Mouse (Mus musculus) embryo, embryonic 10 days (tissue): ENCODE measurements around the gene Wdr91.

Experiments used
- DNase-seq: peaks from one replicate; pipeline ENCODE4 v3.0.0-alpha.2; 2015; ENCODE audit warnings: low spot score

The Wdr91 gene

DNA sequence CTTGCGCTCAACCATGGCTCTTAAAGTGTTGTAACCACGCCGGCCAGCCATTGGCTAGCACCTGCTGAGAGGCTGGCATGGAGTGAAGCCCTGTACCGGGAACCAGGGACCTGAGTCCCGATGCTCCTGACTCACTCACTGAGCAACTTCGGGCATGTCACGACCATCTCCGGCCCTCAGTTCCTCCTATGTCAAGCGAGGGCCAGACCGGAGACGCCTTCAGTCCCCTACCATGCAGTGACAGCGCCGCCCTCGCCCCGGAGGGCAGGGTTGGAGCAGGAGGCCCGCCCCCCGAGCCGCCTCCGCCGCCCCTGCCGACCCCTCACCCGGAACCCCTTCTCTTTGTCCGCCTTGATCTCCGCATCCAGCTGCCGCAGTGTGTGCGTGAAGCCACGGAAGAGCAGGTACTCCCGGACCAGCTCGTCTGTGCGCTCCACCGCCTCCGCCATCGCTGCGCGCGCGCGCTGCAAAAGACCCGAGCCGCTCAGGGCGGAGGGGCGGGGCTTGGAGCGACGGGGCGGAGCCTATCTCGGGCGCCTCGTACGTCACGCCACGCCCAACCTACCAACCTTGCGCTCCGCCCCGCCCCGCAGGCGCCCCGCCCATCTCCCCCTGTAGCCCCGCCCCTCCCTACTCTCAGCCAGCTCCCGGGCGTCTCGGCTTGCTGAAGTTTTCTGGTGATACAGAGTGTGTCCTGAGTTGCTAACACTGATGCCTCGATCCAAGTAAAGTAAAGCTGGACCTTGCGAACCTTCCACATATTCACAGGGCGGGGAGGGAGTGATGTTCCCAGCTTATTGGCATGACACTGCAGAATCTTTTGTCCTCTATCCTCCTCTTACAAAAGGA is at the start of gene Wdr91:
Wdr91 (minus strand) TSS at position 506 of the 849 bp plus-strand sequence.
- DNase-seq, result peak; percentile 94

DNA sequence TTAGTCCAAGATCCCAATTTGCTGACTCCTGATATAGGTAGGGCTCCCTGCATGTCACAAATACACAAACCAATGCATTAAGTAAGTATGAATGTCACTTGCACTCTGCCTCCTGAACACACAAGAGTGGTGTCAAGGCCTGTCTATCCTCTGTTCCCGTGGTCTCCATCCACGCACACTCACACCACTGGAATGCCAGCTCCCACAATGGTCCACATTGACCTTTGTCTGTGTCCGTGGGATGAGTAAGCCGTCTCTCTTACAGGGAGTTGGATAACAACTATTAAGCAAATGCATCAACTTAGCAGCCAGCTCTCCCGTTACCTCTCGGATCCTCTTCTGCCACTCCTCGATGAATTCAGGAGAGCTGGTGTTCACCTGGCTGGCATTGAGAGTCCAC is 48.5 kb upstream of the Wdr91 start:
- DNase-seq, result no peak

DNA sequence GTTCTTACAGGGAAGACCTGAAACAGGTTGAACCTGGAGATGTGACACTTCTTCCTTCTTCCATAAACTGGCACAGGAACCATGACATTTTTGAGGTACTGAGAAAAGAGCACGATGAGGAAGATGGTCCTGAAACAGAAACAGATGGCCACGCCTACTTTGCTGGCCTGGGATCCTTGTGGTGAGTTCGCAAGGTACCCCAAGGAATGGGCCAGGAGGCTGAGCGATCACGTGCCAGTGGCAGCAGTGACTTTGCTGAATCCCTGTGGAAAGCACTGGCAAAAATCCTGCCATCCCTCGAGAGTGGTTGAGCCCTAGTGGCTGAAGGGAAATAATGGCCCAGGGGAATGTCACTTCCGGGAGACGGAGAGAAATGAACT is 45.2 kb upstream of the Wdr91 start:
- no peak for DNase-seq

DNA sequence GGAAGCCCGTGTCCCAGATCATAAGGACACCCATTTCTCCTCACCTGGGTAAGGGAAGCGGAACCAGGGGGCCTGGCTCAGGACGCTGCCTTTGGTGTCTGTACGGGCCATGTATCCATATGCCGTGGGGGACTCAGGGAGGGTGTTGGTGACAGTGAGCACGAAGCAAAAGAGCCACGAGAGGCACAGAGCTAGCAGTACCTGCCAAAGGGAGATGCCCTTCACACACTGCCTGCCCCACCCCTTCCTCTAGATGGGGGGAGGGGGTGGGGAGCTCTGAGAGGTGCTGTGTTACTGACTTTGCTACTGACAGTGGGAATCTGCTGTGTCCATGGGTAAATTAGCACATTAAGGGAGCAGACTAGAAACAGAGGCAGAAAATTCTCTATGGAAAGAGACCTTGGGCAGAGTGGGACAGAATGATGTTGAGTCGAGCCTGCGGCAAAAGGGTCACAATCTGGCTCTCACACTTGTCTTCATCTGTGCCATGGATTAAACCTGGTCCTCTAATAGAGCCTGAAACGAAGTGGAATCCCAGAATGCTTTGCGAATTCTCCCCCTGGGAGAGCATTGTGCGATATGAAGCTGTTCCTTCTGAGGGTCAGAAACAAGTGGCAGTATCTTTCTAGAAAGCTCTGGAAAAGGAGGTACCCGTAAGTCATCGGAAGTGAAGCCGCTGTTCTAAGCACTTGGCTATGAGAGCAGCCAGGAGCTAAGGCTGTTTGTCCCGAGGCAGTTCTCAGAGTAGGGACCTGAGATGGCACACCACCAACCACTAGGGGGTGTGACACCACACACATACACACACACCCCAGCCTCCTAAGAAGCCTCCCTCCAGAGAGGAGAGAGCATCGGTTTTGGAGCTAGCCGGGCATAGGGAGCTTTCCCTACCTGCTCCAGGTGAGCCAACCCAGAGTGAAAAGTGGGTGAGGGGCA is 44.5 kb upstream of the Wdr91 start:
- DNase-seq, result peak; percentile 82

DNA sequence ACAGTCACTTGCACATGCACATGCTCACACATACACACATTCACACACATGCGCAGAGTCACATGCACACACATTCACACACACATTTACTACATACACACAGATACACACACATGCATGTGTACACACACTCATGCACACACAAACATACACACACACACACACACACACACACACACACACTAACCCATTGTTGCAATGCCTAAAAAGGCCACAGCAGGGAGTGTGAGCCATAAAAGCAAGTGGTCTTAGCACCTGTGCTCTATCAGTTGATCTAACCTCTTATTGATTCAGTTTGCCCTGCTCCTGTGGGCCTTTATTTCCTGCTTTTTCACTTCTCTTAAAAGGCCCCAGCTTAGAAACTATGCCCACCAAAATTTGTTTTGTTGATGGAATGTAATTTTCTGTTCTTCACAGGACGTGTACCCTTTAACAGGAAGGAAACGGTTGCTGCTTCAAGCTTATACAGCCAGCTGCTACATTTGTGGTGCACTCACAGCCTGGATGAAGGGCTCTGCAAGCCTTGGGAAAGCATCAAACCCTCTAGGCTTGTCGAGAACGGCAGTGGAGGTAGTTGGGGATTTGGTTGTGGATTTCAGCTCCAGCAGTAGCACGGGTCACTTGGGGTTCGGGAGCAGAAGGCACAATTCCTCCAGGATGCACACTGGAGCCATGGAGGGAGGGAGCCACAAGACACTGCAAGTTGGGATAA is 41.4 kb upstream of the Wdr91 start:
- DNase-seq, result no peak

DNA sequence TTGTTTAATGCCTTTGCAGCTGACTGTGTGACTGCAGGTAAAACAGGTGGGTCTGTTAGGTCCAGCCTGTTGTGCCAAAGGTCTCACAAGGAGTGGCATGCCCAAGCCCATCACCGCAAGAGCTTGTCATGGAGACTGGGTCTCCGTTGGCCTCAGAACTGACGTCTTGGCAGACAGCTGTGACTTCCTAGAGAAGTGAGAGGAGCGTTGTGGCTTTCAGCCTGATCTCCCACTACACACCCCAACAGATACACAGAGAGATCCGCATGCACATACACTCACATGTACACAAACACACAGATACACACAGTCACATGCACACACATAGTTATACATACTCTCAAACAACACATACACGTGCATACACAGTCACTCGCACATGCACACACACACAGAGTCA is 40.8 kb upstream of the Wdr91 start:
- no peak for DNase-seq

DNA sequence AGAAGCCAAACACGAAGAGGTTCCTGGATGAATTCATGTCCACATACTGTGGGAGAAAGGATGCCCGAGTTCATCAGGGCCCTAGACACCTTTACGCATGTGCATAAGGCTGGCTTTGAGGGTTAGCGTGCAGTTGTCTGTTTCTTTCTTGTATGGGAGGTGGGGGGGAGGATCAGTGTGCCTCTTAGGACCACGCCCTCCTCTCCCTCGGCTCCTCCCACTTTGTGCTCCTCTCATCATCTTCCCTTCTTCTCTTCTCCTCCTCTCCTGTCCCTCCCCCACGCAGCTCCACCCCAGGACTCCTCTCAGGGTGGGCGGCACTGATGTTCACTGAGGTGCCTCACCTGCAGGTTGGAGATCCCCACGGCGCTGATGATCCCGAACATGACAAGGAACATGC is 37.8 kb upstream of the Wdr91 start:
- DNase-seq, result no peak

DNA sequence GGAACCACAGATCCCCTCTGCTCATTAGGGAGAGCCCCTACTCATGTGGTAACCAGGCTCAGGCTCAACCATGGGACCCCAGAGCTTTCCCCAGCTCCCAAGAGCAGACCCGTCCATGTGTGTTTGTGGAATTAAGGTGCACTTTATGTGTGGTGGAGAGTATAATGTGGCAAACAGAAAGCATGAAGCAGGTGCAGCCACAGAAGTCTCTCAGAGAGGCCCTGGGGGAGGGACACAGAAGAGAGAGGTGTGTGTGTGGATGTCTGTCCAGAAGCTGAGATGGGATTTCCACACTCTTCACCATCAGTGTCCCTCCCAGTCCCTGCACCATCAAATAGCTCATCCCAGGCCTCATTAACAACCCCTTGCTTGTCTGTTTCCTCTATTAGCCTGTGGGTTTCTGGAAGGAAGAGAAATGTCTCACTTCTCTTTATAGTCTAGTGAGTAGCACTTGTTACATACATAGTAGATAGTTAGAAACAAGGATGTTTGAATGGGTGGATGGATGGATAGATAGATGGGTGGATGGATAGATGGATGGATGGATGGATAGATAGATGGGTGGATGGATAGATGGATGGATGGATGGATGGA is 35.9 kb upstream of the Wdr91 start:
- no peak for DNase-seq

DNA sequence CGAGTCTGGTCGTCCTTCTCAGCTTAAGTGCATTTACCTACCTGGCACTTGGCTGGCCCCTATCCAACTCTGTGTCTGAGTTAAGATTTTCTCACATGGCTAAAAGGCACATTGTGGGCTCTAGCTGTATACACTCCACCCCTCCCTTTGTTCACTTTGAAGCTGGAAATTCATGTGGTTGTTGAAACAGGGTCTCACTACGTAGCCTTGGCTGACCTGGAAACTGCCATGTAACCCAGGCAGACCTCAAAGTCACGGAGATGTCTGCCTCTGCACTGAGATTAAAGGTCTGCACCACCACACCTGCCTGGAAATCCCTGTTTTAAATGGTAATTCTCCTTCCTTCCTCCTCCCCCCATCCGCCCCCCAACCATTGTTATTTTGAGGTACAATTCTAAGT is 32.8 kb upstream of the Wdr91 start:
- no peak for DNase-seq

DNA sequence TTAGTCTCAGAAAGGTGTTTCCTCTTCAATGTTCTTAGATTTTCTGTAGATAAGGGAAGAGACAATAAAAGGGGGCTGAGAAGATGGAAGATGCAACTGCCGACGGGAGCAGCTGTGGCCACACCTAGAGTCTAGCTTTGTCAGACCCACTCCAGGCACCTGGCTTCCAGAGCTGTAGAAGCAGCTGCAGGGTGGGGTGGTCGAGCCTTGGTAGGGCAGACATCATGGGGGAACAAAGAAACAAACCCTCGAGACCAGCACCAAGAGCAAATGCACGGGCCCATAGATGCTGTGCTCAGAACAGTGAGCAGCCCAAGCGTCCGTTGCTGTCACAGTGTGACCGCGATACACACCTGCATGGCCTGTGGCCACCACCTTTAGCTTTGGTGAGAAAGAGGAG is 31.8 kb upstream of the Wdr91 start:
- DNase-seq, result no peak

DNA sequence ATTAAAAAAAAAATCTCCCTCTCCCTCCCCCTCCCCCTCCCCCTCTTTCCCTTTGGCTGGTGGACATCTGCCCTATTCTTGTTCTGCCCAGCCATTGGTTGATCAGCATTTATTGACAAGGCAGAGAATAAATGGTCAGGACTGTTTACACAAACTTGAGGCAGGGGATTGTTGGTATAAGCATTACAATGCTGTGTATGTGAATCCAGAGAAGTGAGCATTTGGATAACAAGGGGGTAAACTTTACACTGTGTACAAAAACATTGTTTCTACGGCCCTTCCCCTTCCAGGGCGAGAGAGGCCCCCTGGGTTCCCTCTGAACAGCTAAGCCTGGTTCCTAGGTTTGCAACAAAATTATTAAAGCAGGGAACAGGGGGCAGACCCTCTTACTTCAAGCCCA is 30.8 kb upstream of the Wdr91 start:
- DNase-seq, result no peak

DNA sequence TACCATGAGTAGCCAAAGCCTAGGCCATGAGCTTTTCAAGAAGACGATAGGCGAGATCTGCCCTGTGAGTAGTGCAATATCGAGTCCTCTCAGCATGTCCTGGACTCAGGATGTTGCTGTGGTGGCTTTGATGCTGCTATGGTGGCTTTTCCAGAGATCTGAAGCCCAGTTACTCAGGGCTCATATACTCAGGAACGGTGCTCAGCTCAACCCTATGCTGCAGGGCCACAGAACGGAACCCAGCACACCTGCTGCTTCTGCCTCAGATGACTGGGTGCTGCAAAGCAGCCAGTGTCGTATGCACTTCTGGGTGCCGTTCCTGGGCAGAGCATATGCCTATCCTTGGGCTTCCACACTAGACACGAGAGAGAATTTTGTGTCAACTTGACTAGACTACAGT is 28.8 kb upstream of the Wdr91 start:
- DNase-seq, result no peak

DNA sequence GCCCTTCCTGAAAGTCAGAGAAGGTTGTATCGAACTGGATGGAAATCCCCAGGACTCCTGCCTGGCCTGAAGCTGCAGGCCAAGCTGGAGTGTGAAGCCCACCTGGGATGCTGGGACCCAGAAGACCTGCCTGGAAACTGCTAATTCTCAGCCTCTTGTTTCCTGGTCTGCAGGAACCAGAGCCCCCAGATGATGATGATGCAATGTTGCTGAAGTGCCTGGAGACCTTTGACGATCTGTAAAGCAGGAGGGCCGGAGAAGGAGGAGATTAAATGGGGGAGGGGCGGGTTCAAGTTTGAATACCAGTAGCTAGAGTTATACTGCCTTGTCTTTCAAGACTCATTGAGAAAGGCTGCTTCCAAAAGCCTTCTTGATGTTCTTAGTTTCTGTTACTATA is 28.3 kb upstream of the Wdr91 start:
- no peak for DNase-seq

DNA sequence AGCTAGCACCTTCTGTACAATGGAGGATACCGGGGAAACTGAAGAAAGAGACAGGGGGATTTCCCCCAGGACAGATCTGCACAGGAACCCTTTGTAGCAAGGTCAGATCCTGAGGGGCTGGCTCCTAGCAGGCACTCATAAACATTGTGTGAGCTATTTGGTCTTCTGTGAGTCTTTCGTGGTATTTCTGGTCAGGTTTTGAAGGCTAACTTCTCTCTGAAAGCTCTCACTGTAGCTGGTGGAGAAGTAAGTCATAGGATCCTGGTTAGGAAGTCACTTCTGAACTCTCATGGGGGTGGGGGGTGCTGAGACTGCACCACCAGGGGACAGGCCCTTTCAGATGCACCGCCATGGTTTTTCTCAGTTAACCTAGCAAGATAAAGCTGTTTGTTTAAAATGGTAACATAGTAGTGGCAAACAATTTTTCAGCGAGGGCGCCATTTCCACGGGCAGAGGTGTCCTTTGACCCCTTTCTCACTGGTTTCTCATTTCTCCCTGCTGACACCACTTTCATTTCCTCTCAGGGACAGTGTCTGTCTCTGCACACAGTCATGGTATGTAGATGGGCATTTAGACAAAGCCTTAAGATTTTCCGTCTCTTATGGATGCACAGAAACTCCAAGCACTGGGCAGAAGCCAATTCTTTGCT is 27.7 kb upstream of the Wdr91 start:
- no peak for DNase-seq

DNA sequence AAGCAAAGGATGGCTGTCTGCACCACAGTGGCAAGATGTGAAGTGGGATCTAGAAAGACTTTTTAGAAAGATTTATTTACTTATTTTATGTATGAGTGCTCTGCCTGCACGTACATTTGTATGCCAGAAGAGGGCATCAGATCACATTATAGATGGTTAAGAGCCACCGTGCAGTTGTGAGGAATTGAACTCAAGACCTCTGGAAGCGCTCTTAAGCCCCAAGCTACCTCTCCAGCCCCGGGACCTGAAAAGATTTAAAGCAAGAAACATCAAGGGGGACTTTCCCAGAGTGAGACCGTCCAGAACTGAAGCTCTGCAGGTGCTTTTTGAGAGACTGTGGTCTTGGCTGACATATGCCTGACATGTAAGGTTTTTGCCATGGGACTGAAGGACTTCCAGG is 26.1 kb upstream of the Wdr91 start:
- no peak for DNase-seq

DNA sequence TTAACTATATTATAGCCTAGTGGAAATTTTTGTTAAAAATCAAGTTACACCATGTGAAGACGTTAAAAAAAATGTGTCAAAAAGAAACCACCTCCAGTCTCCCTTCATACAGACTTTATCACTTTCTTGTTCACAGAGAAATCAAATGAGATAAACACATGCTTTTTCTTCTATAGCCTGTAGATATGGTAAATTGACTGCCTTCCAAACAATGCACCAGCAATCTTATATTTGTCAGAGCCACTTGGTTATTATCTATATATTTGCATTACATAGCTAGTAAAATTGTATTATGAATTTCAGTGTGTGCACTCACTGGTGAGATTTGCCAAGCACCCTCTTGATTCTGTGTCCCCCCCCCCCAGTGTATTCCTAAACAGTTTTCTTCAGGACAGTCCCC is 22.0 kb upstream of the Wdr91 start:
- no peak for DNase-seq

DNA sequence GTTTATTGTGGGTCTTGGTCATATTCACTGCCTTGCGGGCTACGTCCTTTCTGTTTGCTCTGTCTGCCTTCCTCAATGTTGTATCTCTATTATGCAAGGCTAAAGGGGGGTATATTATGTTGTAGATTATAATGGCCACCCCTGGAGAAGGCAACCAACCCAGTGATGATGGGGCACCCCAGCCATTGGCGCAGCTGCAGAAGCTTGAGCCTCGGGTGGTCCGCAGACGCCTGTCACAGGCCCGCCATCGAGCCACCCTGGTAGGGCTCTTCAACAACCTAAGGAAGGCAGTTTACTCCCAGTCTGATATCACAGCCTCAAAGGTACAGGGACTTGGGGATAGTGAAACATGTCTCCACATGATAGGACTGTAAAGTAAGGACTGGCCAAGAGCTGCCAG is 16.9 kb upstream of the Wdr91 start:
- no peak for DNase-seq

DNA sequence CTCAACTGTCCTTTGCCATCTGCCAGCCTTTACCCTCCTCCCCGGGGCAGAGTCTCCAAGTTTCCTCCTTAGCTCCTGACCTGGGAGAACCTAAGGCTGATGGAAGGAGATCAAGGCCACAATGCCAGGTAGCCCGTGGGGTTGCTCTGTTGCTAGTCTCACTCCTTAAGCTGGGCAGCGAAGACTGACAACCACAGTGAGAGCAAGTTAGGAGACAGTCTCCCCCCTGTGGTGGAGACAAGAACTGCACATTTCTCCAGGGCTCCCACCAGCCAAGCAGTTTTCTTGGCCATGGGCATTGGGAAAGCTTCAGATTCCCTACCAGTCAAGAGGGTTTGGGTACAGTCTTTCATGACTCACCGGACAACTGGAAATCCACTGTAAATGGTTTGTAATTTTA is 16.5 kb upstream of the Wdr91 start:
- peak; percentile 82 for DNase-seq

DNA sequence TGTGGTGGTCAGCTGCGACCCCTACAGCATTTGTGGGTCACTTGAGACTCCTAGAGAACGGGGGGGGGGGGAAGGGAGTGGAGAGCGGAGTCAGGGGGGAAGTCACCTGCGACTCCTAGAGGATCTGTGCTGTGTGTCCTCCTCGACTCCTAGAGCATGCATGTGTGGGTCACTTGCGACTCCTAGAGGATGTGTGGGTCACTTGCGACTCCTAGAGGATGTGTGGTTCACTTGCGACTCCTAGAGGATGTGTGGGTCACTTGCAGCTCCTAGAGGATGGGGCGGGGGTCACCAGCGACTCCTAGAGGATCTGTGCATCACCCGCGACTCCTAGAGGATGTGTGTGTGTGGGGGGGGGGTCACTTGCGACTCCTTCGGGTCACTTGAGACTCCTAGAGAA is 11.3 kb upstream of the Wdr91 start:
- DNase-seq, result peak; percentile 70

DNA sequence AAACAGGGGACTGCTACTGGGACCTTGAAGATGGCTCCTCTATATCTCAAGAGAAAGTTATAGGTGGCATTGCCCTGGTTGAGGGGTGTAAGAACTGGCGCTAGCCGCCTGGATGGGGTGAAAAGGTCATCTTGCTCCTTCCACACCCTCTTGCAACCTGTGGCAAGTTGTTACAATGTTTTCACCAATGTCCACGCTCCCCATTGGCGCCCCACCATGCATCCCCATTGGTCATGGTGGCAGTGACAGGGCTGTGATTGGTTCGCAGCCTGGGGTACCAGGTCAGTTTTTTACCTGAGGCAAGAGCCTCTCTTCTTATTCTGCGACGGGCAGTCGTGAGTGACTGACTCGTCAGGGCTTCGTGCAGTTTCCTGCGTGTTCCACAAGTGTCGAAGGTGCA is 10.0 kb upstream of the Wdr91 start:
- no peak for DNase-seq

DNA sequence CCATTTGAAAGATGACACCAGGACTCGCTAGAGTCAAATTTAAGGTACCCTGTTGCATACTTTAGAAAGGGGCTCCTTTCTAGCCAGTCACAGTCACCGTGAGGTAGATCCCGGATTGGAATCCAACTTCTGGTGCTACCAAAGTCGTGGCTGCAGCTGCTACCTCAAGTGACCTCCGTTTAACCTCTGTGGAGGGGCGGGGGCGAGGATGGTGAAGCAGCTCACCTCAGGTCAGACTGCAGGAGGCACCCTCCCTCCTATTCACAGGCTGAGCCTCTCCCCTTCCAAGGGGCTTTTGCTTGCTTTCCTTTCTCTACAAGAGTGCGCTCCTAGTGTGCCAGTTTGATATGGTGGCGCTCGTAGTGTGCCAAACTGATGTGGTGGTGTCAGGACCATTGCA is 9.3 kb upstream of the Wdr91 start, which contains the start of gene Stra8:
Stra8 (plus strand) TSS at position 208 of the 400 bp plus-strand sequence.
- no peak for DNase-seq

DNA sequence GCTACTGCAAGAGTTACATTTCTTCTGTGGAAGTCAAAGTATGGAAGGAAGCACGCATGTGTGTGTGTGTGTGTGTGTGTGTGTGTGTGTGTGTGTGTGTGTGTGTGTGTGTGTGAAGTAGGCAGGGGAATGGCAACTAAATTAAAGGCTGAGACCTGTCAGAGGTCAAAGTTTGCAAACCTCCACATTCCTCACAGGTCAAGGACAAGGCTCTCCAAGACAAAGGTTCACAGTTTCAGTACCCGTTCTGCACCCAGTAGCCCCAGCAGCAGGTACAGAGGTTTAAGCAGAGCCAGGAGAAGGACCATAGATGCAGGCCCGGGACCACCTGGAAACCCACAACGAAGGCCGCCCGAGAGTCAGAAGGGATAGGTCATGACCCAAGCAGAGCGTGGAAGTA is 8.5 kb upstream of the Wdr91 start:
- no peak for DNase-seq
